Comparison of ENCODE assay signal across 9 mouse cellular contexts in genomic region chr1:154281438-154281837, GRCm38 (mm10).
DNase-seq lines count a peak whose midpoint lies in the region; ATAC-seq and TF ChIP-seq lines count a peak whose summit lies in the region.
"Had no signal": no experiment of that assay in that cellular context is flagged by ENCODE, and none has a peak within 500 bp of the region (broad histone marks: within the 10 kb centered on the region; RNA-seq: fewer than 3 reads in every experiment).

No protein-coding gene starts in this region.

- ATAC-seq in forebrain, embryonic 11.5 days (replicated peaks; ENCODE audit: low FRiP score): peak; percentile 56; the same call in 1 of the 2 replicates
- ATAC-seq in intestine, postnatal 0 days: no peak

- intact Hi-C loops in left cerebral cortex, postnatal 4 days (cut with DNase I): loop anchor here (2.0 to 5.0 kb wide), 2 partner anchors 447 to 726 kb away; no protein-coding TSS in a partner anchor

- H3K4me3 ChIP-seq in lung, adult 2 months (replicated peaks; ENCODE audit: extremely low read depth, low read depth, low read length): no peak overlapping the region
- H3K4me3 ChIP-seq in forebrain, embryonic 11.5 days (ENCODE audit: low read depth, low read length): no peak overlapping the region
- no peak overlapping the region for H3K4me3 ChIP-seq in intestine, postnatal 0 days (ENCODE audit: low read depth, low read length)
- H3K4me3 ChIP-seq: embryonic facial prominence, embryonic 13.5 days had no signal

- no peak overlapping the region for H3K9ac ChIP-seq in forebrain, embryonic 11.5 days (ENCODE audit: low read length)
- H3K9ac ChIP-seq in intestine, postnatal 0 days (ENCODE audit: low read depth, low read length): no peak overlapping the region
- H3K9ac ChIP-seq: embryonic facial prominence, embryonic 13.5 days had no signal

- no peak for TF ChIP-seq POLR2A in lung, adult 2 months (IDR thresholded peaks at IDR 0.05; ENCODE audit: borderline replicate concordance, extremely low read depth, low read depth, low read length)
- no peak for TF ChIP-seq POLR2A in brain, embryonic 14.5 days (IDR thresholded peaks at IDR 0.05; ENCODE audit: borderline replicate concordance, extremely low read depth, insufficient read depth, insufficient read length, poor library complexity, severe bottlenecking)

- no peaks in the 10 kb centered on the region for H3K36me3 ChIP-seq in forebrain, embryonic 11.5 days (ENCODE audit: control insufficient read depth, insufficient read depth, low read length)
- H3K36me3 ChIP-seq in intestine, postnatal 0 days (ENCODE audit: control insufficient read depth, insufficient read depth): no peaks in the 10 kb centered on the region
- H3K36me3 ChIP-seq: embryonic facial prominence, embryonic 13.5 days had no signal

- no peak overlapping the region for H3K27ac ChIP-seq in forebrain, embryonic 11.5 days (ENCODE audit: low read depth, low read length)
- no peak overlapping the region for H3K27ac ChIP-seq in intestine, postnatal 0 days (ENCODE audit: low read depth, low read length)
- H3K27ac ChIP-seq: embryonic facial prominence, embryonic 13.5 days had no signal

- H3K4me1 ChIP-seq in lung, adult 2 months (ENCODE audit: control insufficient read depth, insufficient read depth, low read length): no peaks in the 10 kb centered on the region
- no peaks in the 10 kb centered on the region for H3K4me1 ChIP-seq in forebrain, embryonic 11.5 days (replicated peaks; ENCODE audit: control insufficient read depth, insufficient read depth, low read length)
- H3K4me1 ChIP-seq in intestine, postnatal 0 days (replicated peaks; ENCODE audit: control insufficient read depth, insufficient read depth, low read length): no peaks in the 10 kb centered on the region
- H3K4me1 ChIP-seq: embryonic facial prominence, embryonic 13.5 days had no signal

- H3K9me3 ChIP-seq in forebrain, embryonic 11.5 days (ENCODE audit: control insufficient read depth, low read length): no peaks in the 10 kb centered on the region
- H3K9me3 ChIP-seq in intestine, postnatal 0 days (ENCODE audit: control insufficient read depth): no peaks in the 10 kb centered on the region
- H3K9me3 ChIP-seq: embryonic facial prominence, embryonic 13.5 days had no signal

- peak; percentile 96 for TF ChIP-seq CTCF in lung, adult 2 months (IDR thresholded peaks at IDR 0.05; ENCODE audit: insufficient read depth, low read length)
- peak; percentile 96 for TF ChIP-seq CTCF in brain, embryonic 14.5 days (IDR thresholded peaks at IDR 0.05; ENCODE audit: borderline replicate concordance, extremely low read depth, insufficient read depth, insufficient read length)
- TF ChIP-seq CTCF in intestine, postnatal 0 days (IDR thresholded peaks at IDR 0.05; ENCODE audit: low read depth): peak; percentile 94

- DNase-seq in lung, adult 2 months: peak; percentile 8
- DNase-seq in lung, postnatal 25 days (ENCODE audit: low spot score): no peak
- DNase-seq in brain, embryonic 14.5 days (ENCODE audit: low read depth): peak; percentile 78
- peak; percentile 79 for DNase-seq in forebrain, embryonic 11.5 days (ENCODE audit: low spot score)
- DNase-seq in left cerebral cortex, postnatal 4 days: peak; percentile 54
- DNase-seq in ovary, adult 18-20 months (ENCODE audit: low spot score): peak; percentile 5
- no peak for DNase-seq in urinary bladder, postnatal 4 days (ENCODE audit: low spot score in 2 of 2)

- WGBS in lung, adult 2 months: 19% methylated on average over 8 of the region's 8 CpGs
- 14% methylated on average over 8 of the region's 8 CpGs for WGBS in forebrain, embryonic 11.5 days
- 19% methylated on average over 8 of the region's 8 CpGs for WGBS in intestine, postnatal 0 days

- H3K27me3 ChIP-seq in forebrain, embryonic 11.5 days (ENCODE audit: control insufficient read depth, insufficient read depth, low read length): no peaks in the 10 kb centered on the region
- H3K27me3 ChIP-seq in intestine, postnatal 0 days (replicated peaks; ENCODE audit: control insufficient read depth, insufficient read depth, low read length): no peaks in the 10 kb centered on the region
- H3K27me3 ChIP-seq: embryonic facial prominence, embryonic 13.5 days had no signal

- H3K4me2 ChIP-seq in forebrain, embryonic 11.5 days (ENCODE audit: low read depth, low read length, severe bottlenecking): no peak overlapping the region
- no peak overlapping the region for H3K4me2 ChIP-seq in intestine, postnatal 0 days (replicated peaks; ENCODE audit: low read depth)
- H3K4me2 ChIP-seq: embryonic facial prominence, embryonic 13.5 days had no signal

Comparison
In these comparisons a context has a peak if more than half of its experiments do, and no peak if none do; other contexts are left out.
1. DNase-seq: peak in lung, adult 2 months (single experiment), brain, embryonic 14.5 days (single experiment), forebrain, embryonic 11.5 days (single experiment), left cerebral cortex, postnatal 4 days (single experiment) and ovary, adult 18-20 months (single experiment); none in lung, postnatal 25 days (single experiment) and urinary bladder, postnatal 4 days (0 of 2).
2. Peak in every context shown above with its lines, with median percentiles within 50 percentile points of each other: CTCF ChIP-seq.